Mouse (Mus musculus): ENCODE results near the gene Cd59a. TPM values are rescaled to one million over a fixed set of nuclear protein-coding genes. Genes with fewer than 3 reads are reported as not detected.
A peak's percentile ranks its signal among the peaks of the same experiment; 100 is the strongest.

Gene Cd59a
- polyA plus RNA-seq, 1 experiment, result 10.5 TPM

DNA sequence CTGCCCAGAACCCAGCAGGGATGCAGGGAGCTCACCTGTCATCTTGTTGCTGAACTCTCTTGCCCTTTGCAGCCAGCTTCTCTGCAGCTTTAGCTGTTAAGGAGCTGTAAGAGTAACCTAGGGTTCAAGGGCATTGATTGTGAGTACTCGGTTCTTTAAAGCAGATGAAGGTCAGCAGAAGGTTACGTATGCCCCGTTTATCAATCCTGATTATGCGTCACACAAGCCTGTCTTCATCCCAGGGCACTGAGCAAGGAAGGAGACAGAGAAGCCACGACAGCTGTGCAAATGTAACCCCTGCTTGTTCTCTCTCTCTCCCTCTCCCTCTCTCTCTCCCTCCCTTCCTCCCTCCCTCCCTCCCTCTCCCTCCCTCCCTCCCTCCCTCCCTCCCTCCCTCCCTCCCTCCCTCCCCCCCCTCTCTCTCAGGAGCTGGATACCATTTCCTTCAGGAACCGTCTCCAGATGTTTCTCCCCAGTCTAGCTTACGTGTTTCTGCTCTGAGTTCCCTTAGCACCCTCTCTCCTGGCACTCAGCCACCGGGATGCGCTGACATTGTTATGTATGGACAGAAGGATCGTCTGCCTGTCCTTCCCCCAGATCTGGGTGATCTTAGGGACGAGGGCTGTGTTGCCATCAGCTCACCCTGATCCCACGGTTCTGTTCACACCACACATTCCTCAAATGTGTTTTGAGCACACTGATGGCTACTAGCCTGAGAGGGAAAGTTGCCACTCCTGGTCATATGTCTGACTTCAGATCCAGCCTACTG is 37.6 kb downstream of the Cd59a start:
- Histone ChIP-seq H3K36me3 (ENCODE audit: control insufficient read depth, insufficient read depth, low read length, poor library complexity, severe bottlenecking) (no peaks in the 10 kb centered on the region), H3K27ac (ENCODE audit: insufficient read depth, low read length) (no peak overlapping the region), H3K4me3 (ENCODE audit: low read depth, low read length) (no peak overlapping the region), H3K4me1 (ENCODE audit: control insufficient read depth, insufficient read depth, low read length) (no peaks in the 10 kb centered on the region), H3K27me3 (ENCODE audit: control insufficient read depth, insufficient read depth, low read length, poor library complexity, severe bottlenecking) (no peaks in the 10 kb centered on the region), H3K9ac (ENCODE audit: low read depth, poor library complexity, severe bottlenecking) (no peak overlapping the region), H3K9me3 (replicated peaks; ENCODE audit: control insufficient read depth, insufficient read depth, low read length, poor library complexity, severe bottlenecking) (no peaks in the 10 kb centered on the region)
- TF ChIP-seq CTCF (IDR thresholded peaks at IDR 0.05; ENCODE audit: low read depth, low read length), result no peak
- no peak for TF ChIP-seq POLR2A (IDR thresholded peaks at IDR 0.05; ENCODE audit: insufficient read depth, low read length)
- TF ChIP-seq EP300 (IDR thresholded peaks at IDR 0.05; ENCODE audit: insufficient read depth, low read depth, low read length), result no peak

GRCm38 (mm10) chr2:104134150-104135056 is 38.8 kb downstream of the Cd59a start:
- TF ChIP-seq POLR2A (IDR thresholded peaks at IDR 0.05; ENCODE audit: insufficient read depth, low read length), result no peak
- peak; percentile 75 for TF ChIP-seq CTCF (IDR thresholded peaks at IDR 0.05; ENCODE audit: low read depth, low read length)
- no peaks in the 10 kb centered on the region for H3K9me3 ChIP-seq (replicated peaks; ENCODE audit: control insufficient read depth, insufficient read depth, low read length, poor library complexity, severe bottlenecking)

GRCm38 (mm10) chr2:104135920-104136319 is 40.3 kb downstream of the Cd59a start:
- Histone ChIP-seq H3K9ac (ENCODE audit: low read depth, poor library complexity, severe bottlenecking) (no peak overlapping the region), H3K36me3 (ENCODE audit: control insufficient read depth, insufficient read depth, low read length, poor library complexity, severe bottlenecking) (no peaks in the 10 kb centered on the region), H3K4me3 (ENCODE audit: low read depth, low read length) (no peak overlapping the region), H3K27ac (ENCODE audit: insufficient read depth, low read length) (no peak overlapping the region), H3K4me1 (ENCODE audit: control insufficient read depth, insufficient read depth, low read length) (no peaks in the 10 kb centered on the region), H3K27me3 (ENCODE audit: control insufficient read depth, insufficient read depth, low read length, poor library complexity, severe bottlenecking) (no peaks in the 10 kb centered on the region), H3K9me3 (replicated peaks; ENCODE audit: control insufficient read depth, insufficient read depth, low read length, poor library complexity, severe bottlenecking) (no peaks in the 10 kb centered on the region)
- TF ChIP-seq EP300 (IDR thresholded peaks at IDR 0.05; ENCODE audit: insufficient read depth, low read depth, low read length) (no peak), CTCF (IDR thresholded peaks at IDR 0.05; ENCODE audit: low read depth, low read length) (no peak), POLR2A (IDR thresholded peaks at IDR 0.05; ENCODE audit: insufficient read depth, low read length) (no peak)

More at GRCm38 (mm10) chr2:104134150-104135056, 38.8 kb downstream of the Cd59a start:
- Histone ChIP-seq H3K27me3 (ENCODE audit: control insufficient read depth, insufficient read depth, low read length, poor library complexity, severe bottlenecking) (no peaks in the 10 kb centered on the region), H3K4me3 (ENCODE audit: low read depth, low read length) (no peak overlapping the region), H3K27ac (ENCODE audit: insufficient read depth, low read length) (no peak overlapping the region), H3K4me1 (ENCODE audit: control insufficient read depth, insufficient read depth, low read length) (no peaks in the 10 kb centered on the region), H3K9ac (ENCODE audit: low read depth, poor library complexity, severe bottlenecking) (no peak overlapping the region), H3K36me3 (ENCODE audit: control insufficient read depth, insufficient read depth, low read length, poor library complexity, severe bottlenecking) (no peaks in the 10 kb centered on the region)

DNA sequence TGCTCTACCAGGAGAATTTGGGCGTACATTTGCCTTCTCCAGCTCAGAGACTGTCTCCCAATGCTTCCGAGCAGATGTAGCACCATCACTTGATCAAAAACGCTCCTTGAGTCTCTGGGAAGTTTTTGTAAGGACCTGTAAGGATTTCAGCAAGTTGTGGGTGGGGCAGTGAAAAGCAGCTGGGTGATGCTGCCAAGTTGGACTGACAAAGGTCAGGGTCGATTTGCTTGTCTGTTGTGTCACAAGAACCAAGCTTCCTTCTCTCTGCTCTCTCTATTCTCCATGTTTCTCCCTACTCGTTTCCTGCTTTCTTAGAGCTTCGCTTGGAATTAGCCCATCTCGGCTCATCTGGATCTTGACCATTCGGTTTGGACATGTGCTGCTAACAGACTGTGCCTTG is 46.5 kb downstream of the Cd59a start:
- Histone ChIP-seq H3K9ac (ENCODE audit: low read depth, poor library complexity, severe bottlenecking) (no peak overlapping the region), H3K27ac (ENCODE audit: insufficient read depth, low read length) (no peak overlapping the region), H3K27me3 (ENCODE audit: control insufficient read depth, insufficient read depth, low read length, poor library complexity, severe bottlenecking) (no peaks in the 10 kb centered on the region), H3K4me3 (ENCODE audit: low read depth, low read length) (no peak overlapping the region), H3K9me3 (replicated peaks; ENCODE audit: control insufficient read depth, insufficient read depth, low read length, poor library complexity, severe bottlenecking) (no peaks in the 10 kb centered on the region; the same call in 1 of the 2 replicates), H3K36me3 (ENCODE audit: control insufficient read depth, insufficient read depth, low read length, poor library complexity, severe bottlenecking) (no peaks in the 10 kb centered on the region), H3K4me1 (ENCODE audit: control insufficient read depth, insufficient read depth, low read length) (no peaks in the 10 kb centered on the region)
- TF ChIP-seq POLR2A (IDR thresholded peaks at IDR 0.05; ENCODE audit: insufficient read depth, low read length), result no peak
- no peak for TF ChIP-seq CTCF (IDR thresholded peaks at IDR 0.05; ENCODE audit: low read depth, low read length)
- TF ChIP-seq EP300 (IDR thresholded peaks at IDR 0.05; ENCODE audit: insufficient read depth, low read depth, low read length), result no peak

DNA sequence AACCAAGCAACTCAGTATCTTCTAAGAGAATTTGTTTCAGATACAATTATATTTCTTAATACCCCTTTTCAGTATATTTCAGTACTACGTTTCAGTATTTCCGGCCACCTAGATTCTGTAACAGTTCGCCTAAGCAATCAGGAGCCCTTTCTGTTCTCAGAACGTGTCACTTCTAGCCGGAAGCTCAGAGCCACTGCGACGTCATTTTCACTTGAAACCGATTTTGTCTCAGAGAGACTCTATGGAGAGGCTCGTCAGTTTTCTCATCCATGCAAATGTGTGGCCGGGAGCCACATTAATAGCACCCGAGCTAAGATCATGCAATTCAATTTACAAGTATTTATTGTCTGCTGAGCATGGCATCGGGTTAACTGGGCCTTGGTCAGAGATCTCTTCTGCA is 48.4 kb downstream of the Cd59a start:
- Histone ChIP-seq H3K27me3 (ENCODE audit: control insufficient read depth, insufficient read depth, low read length, poor library complexity, severe bottlenecking) (no peaks in the 10 kb centered on the region), H3K4me1 (ENCODE audit: control insufficient read depth, insufficient read depth, low read length) (no peaks in the 10 kb centered on the region), H3K27ac (ENCODE audit: insufficient read depth, low read length) (no peak overlapping the region), H3K9ac (ENCODE audit: low read depth, poor library complexity, severe bottlenecking) (no peak overlapping the region), H3K36me3 (ENCODE audit: control insufficient read depth, insufficient read depth, low read length, poor library complexity, severe bottlenecking) (no peaks in the 10 kb centered on the region), H3K4me3 (ENCODE audit: low read depth, low read length) (no peak overlapping the region), H3K9me3 (replicated peaks; ENCODE audit: control insufficient read depth, insufficient read depth, low read length, poor library complexity, severe bottlenecking) (no peaks in the 10 kb centered on the region; the same call in 1 of the 2 replicates)
- no peak for TF ChIP-seq EP300 (IDR thresholded peaks at IDR 0.05; ENCODE audit: insufficient read depth, low read depth, low read length)
- TF ChIP-seq POLR2A (IDR thresholded peaks at IDR 0.05; ENCODE audit: insufficient read depth, low read length), result no peak
- TF ChIP-seq CTCF (IDR thresholded peaks at IDR 0.05; ENCODE audit: low read depth, low read length), result no peak

All from ES-Bruce4 (cell line).